Mouse (Mus musculus) midbrain, embryonic 11.5 days (tissue): ENCODE measurements around the gene Tenm3. TPM values are rescaled to one million over a fixed set of nuclear protein-coding genes. Genes with fewer than 3 reads are reported as not detected.
A peak's percentile ranks its signal among the peaks of the same experiment; 100 is the strongest.

Experiments used
- ATAC-seq: fragments of 200-750 bp; cut with Nextera tagmentation; 2 replicates; pipeline ENCODE4 v1.8.0; 2017; ENCODE audit warnings: moderate TSS enrichment, moderate library complexity; ENCODE audit not compliant: low FRiP score
- DNase-seq: peaks from one replicate; pipeline ENCODE4 v3.0.0; 2015; ENCODE audit warnings: low spot score; ENCODE audit errors: missing footprints
- H3K27ac ChIP-seq: fragments of 300-500 bp; sonication (generic); 2 replicates; pipeline ENCODE4 v1.5.1; 2014; ENCODE audit warnings: low read depth, low read length
- H3K27me3 ChIP-seq: fragments of 300-500 bp; sonication (generic); 2 replicates; pipeline ENCODE4 v1.6.1; 2014; ENCODE audit warnings: mild to moderate bottlenecking, low read length, moderate library complexity, mixed read lengths; ENCODE audit not compliant: control insufficient read depth, insufficient read depth
- H3K36me3 ChIP-seq: fragments of 300-500 bp; sonication (generic); 2 replicates; pipeline ENCODE4 v1.6.1; 2014; ENCODE audit warnings: mild to moderate bottlenecking, low read length, moderate library complexity, mixed read lengths; ENCODE audit not compliant: control insufficient read depth, insufficient read depth
- H3K4me1 ChIP-seq: fragments of 300-500 bp; sonication (generic); 2 replicates; pipeline ENCODE4 v1.6.1; 2014; ENCODE audit warnings: low read length; ENCODE audit not compliant: control insufficient read depth, insufficient read depth
- H3K4me2 ChIP-seq: fragments of 300-500 bp; sonication (generic); 2 replicates; pipeline ENCODE4 v1.6.1; 2014; ENCODE audit warnings: mild to moderate bottlenecking, moderate library complexity
- H3K4me3 ChIP-seq: fragments of 300-500 bp; sonication (generic); 2 replicates; pipeline ENCODE4 v1.5.1; 2014; ENCODE audit warnings: low read depth, low read length
- H3K9ac ChIP-seq: fragments of 300-500 bp; sonication (generic); 2 replicates; pipeline ENCODE4 v1.6.1; 2014; ENCODE audit warnings: low read length
- H3K9me3 ChIP-seq: fragments of 300-500 bp; sonication (generic); 2 replicates; pipeline ENCODE4 v1.6.1; 2016; ENCODE audit warnings: low read length; ENCODE audit not compliant: control insufficient read depth
- WGBS: fragments of 180-500 bp; shearing (Covaris S2); extraction: QIAGEN DNeasy Blood & Tissue Kit; methylation state at CpG from one replicate; pipeline ENCODE4 v1.1.7; 2014; 5-methylcytosine and 5-hydroxymethylcytosine counted together
- polyA plus RNA-seq: library from polyadenylated mRNA; unstranded; fragments of >200 nt; fragmentation: Nextera tagmentation; extraction: Ambion mirVana; gene quantifications from 2 replicates; pipeline ENCODE4 v1.2.1, GENCODE M21; 2014

The Tenm3 gene
- polyA plus RNA-seq, 1 experiment from 2014 or later = 39.6 TPM

DNA sequence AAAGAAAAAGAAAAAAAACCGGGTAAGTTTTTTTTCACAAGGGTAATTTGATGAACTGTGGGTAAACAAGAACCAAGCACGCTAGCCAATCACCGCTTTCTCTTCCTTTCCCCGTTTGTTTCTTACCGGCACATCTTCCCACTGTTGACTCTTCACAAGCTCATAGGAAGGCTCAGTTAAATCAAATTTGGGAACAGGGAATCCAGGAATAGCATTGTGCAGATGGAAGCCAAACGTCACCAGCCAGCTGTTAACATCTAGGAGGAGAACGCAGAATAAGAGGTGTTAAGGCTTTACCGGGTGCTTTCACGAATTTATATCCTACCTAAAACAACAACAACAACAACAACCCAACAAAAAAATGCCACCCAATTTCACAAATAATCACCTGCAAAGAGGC lies 611.9 kb downstream of the Tenm3 start:
- no peaks in the 10 kb centered on the region for H3K4me1 ChIP-seq
- DNase-seq (no peak), ATAC-seq (no peak)
- H3K9me3 ChIP-seq = no peaks in the 10 kb centered on the region; the same call in 1 of the 2 replicates
- H3K36me3 ChIP-seq = peaks cover 31% of the 10 kb centered on the region
- no peak overlapping the region for H3K4me2 ChIP-seq
- WGBS = 90% methylated on average over 9 of the region's 9 CpGs
- no peak overlapping the region for H3K4me3 ChIP-seq
- H3K9ac ChIP-seq = no peak overlapping the region
- H3K27me3 ChIP-seq = no peaks in the 10 kb centered on the region
- H3K27ac ChIP-seq = no peak overlapping the region

DNA sequence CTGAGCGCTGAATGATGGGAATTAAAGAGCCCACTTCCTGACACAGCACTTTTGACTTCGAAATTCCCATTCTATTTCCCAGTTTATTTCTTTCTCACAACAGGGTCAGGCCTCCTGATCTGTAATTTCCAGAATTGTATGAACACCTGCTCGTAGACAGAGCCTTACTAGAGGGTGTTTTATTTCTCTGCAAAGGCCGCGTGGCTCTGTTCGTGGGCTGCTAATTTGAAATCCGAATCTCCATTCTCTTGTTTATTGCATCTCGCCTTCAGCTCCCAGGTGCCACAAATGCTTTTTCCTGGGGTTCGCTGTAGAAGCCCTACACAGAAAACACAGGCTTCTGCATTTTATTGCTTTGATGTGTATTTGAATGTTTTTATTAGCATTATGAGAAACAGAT lies 612.4 kb downstream of the Tenm3 start:
- no peak for DNase-seq
- H3K9ac ChIP-seq = no peak overlapping the region
- H3K4me1 ChIP-seq = no peaks in the 10 kb centered on the region
- 88% methylated on average over 9 of the region's 9 CpGs for WGBS
- no peak for ATAC-seq
- H3K9me3 ChIP-seq = no peaks in the 10 kb centered on the region; the same call in 1 of the 2 replicates
- H3K36me3 ChIP-seq = peaks cover 31% of the 10 kb centered on the region
- H3K4me2 ChIP-seq = no peak overlapping the region
- H3K4me3 ChIP-seq = no peak overlapping the region
- no peaks in the 10 kb centered on the region for H3K27me3 ChIP-seq
- H3K27ac ChIP-seq = no peak overlapping the region

DNA sequence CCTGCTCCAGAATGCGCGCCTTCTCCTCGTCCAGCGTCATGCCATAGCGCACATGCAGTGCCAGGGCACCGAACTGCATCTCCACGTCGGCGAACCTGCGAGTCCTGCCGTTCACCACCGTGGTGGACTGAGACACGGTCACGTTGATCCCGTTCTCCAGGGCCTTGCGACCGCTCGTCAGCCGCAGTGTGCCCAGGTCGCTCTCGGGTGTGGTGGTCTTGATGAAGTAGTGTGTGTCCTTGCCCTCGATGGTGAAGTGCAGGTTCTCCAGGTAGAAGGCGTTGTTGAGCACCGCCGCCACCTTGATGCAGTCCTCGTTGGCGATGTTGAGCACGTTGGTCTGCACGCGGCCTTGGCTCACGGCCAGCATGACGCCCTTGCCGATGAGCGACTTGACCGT lies 615.1 kb downstream of the Tenm3 start:
- Histone ChIP-seq H3K4me1 (peaks cover 17% of the 10 kb centered on the region), H3K36me3 (peaks cover 12% of the 10 kb centered on the region), H3K9ac (no peak overlapping the region), H3K27me3 (no peaks in the 10 kb centered on the region), H3K4me3 (no peak overlapping the region), H3K27ac (no peak overlapping the region), H3K4me2 (no peak overlapping the region), H3K9me3 (no peaks in the 10 kb centered on the region; the same call in 1 of the 2 replicates)
- WGBS = 97% methylated on average over 35 of the region's 35 CpGs
- ATAC-seq = no peak
- no peak for DNase-seq

DNA sequence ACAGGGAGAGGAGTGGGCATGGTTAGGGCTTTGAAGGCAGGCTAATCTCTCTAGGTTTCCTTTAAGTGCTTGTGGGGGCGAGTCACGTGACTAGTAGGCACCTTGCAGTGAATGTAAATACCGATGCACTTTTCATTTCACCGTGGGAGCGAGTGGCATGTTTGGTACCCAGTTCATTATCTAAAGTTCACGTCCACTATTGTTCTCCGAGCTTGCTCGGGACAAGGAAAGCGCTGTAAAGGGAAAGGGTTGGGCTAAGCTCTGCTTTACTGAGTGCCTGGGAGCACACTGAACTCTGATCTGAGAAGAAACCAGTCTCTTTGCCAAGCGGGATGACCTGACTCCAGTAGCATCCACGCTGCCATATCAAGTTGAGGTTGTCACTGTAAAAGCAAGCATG lies 619.0 kb downstream of the Tenm3 start:
- Histone ChIP-seq H3K27me3 (no peaks in the 10 kb centered on the region; the same call in 1 of the 2 replicates), H3K27ac (peak overlapping the region; percentile 26; the same call in 1 of the 2 replicates), H3K9ac (no peak overlapping the region), H3K4me3 (no peak overlapping the region), H3K4me2 (peak overlapping the region; percentile 14; the same call in 1 of the 2 replicates), H3K36me3 (peaks cover 12% of the 10 kb centered on the region), H3K9me3 (no peaks in the 10 kb centered on the region; the same call in 1 of the 2 replicates), H3K4me1 (peaks cover 19% of the 10 kb centered on the region)
- 14% methylated on average over 11 of the region's 11 CpGs for WGBS
- DNase-seq = peak; percentile 91
- ATAC-seq = peak; percentile 33; the same call in 1 of the 2 replicates

DNA sequence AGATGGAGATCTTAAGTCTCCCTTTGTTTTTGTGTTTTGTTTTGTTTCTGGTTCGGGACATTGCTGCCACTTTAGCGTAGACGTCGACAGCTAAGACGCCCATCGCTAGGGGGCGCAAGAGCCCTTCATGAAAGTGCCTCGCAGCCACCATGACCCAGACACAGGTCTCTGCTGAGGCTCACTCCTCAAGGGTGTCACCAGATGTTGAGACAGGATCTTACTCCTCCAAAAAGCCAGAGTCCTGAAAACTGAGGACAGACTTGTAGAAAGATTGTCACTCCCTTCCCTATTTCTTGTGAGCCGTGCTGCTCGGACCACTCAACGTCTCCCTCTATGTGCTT lies 621.4 kb downstream of the Tenm3 start:
- WGBS = 15% methylated on average over 11 of the region's 11 CpGs
- no peak overlapping the region for H3K27ac ChIP-seq

DNA sequence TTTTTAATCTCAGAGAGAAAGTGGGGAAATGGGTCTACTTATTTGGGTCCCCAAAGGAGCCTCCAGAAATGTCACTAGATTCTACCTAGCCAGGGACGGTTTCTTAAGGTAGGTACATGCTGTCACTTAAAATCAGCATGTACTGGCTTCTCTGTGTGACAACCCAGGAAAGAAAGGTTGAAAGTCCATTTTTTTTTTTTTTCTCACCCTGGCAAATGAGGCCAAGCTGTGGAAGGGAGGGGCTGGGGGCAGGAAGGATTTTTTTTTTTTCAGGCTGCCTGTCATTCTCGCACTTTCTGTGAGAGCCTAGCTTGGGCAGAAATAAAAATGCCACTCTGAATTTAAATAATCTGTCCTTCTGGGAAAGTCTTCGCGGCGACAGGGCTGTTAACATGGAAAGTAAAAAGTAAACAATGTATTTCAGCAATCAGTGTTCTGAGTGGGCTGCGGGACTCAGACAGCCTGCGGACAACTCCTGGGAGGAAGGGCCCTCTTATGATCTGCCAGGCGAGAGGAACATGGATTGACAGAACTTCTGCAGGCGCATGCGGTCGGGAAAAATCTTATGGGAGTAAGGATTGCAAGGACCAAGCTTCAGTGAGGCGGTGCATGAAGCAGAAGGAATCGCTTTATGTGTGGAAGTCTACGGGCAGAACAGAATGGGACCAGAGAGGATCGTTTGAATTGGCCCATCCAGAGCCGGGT lies 621.9 kb downstream of the Tenm3 start:
- peaks cover 19% of the 10 kb centered on the region for H3K4me1 ChIP-seq
- 19% methylated on average over 16 of the region's 16 CpGs for WGBS
- peak overlapping the region; percentile 43 for H3K9ac ChIP-seq
- H3K9me3 ChIP-seq = no peaks in the 10 kb centered on the region
- H3K4me2 ChIP-seq = peak overlapping the region; percentile 36
- no peaks in the 10 kb centered on the region for H3K36me3 ChIP-seq
- no peaks in the 10 kb centered on the region; the same call in 1 of the 2 replicates for H3K27me3 ChIP-seq
- DNase-seq (no peak), ATAC-seq (no peak; the same call in 1 of the 2 replicates)
- H3K27ac ChIP-seq = no peak overlapping the region
- peak overlapping the region; percentile 9; the same call in 1 of the 2 replicates for H3K4me3 ChIP-seq

More for the DNA sequence above, 621.4 kb downstream of the Tenm3 start:
- H3K9ac ChIP-seq = peak overlapping the region; percentile 43
- DNase-seq = peak; percentile 99
- peaks cover 19% of the 10 kb centered on the region for H3K4me1 ChIP-seq
- peak overlapping the region; percentile 36 for H3K4me2 ChIP-seq
- ATAC-seq = peak; percentile 84
- no peaks in the 10 kb centered on the region for H3K36me3 ChIP-seq
- peak overlapping the region; percentile 9; the same call in 1 of the 2 replicates for H3K4me3 ChIP-seq
- no peaks in the 10 kb centered on the region; the same call in 1 of the 2 replicates for H3K27me3 ChIP-seq
- H3K9me3 ChIP-seq = no peaks in the 10 kb centered on the region

DNA sequence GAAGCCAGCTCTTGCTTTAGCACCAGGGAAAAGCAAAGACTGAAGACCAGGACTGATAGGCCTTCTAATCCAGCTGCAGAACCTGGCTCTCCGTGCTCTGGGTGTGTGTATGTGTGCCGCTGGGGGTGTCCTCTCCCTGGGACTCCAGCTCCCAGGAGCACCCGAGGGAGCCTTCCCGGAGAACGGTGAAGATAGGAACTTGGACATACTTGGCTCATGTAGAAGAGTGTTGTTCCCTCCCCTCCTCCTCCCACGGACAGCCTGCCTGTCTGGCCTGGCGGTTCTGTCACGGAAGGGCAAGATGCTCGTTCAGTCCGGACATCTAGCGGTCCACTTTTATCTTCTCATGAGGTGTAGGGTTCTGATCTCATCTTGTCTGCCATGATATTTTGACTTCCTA lies 622.4 kb downstream of the Tenm3 start:
- WGBS = 82% methylated on average over 11 of the region's 11 CpGs
- H3K4me2 ChIP-seq = no peak overlapping the region
- no peak overlapping the region for H3K27ac ChIP-seq

DNA sequence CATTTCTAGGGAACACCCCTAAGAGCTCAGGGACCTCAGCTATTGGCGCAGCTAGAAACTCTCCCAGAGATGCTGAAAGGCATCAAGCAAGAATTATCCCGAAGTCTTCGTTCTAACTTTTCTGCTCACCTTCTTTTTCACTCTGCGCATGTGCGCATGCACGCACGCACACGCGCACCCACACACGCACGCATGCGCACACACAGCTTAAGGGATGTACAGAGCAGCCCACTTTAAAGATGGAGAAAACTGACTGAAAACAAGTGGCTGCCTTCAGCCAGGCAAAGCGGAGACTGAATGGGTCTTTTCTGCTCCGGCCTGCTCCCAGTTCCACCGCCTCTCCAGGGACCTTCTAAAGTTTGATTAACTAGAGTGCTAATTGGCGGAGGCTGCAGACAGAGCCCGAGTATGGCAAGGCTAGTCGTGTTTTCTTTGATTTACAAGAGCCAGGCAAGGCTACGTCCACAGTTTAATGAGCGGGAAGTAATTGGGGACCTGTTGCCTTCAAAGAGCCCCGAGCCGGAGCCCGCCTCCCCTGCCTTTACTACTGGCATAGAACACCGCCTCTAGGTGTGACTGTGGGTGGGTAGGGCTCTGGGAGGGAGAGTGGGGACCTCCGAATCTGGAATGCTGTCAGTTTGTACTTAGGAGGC lies 623.1 kb downstream of the Tenm3 start:
- ATAC-seq = no peak
- Histone ChIP-seq H3K27ac (no peak overlapping the region), H3K27me3 (peaks cover 3% of the 10 kb centered on the region; the same call in 1 of the 2 replicates), H3K4me2 (no peak overlapping the region), H3K4me1 (peaks cover 19% of the 10 kb centered on the region), H3K4me3 (no peak overlapping the region), H3K36me3 (no peaks in the 10 kb centered on the region), H3K9me3 (no peaks in the 10 kb centered on the region), H3K9ac (no peak overlapping the region)
- DNase-seq = no peak
- WGBS = 85% methylated on average over 25 of the region's 25 CpGs

More for the DNA sequence above, 622.4 kb downstream of the Tenm3 start:
- ATAC-seq (no peak), DNase-seq (no peak)
- Histone ChIP-seq H3K4me1 (peaks cover 19% of the 10 kb centered on the region), H3K9me3 (no peaks in the 10 kb centered on the region), H3K36me3 (no peaks in the 10 kb centered on the region), H3K9ac (no peak overlapping the region), H3K4me3 (no peak overlapping the region), H3K27me3 (no peaks in the 10 kb centered on the region; the same call in 1 of the 2 replicates)

DNA sequence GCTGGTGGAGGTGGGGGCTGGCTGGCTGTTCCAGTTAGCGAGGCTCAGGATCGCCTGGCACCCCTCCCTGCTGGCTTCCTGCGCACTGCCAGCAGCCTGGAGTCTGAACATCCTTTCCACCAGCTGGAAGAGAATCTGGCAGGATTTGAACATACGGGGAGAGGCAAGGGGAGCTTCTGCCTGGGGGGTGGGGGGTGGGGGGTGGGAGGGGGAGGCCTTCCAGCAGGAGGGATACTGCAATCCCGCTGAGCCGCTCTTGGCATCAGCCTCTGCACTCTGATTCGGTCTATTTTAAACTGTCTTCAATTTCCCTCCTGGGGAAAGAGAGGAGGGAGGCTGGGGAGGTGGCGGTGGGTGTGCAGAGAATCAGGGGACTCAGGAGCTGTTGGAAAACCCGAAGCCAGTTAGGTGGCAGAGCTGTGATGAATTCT lies 628.7 kb downstream of the Tenm3 start:
- Histone ChIP-seq H3K27me3 (peaks cover 4% of the 10 kb centered on the region; the same call in 1 of the 2 replicates), H3K4me1 (peaks cover 8% of the 10 kb centered on the region; the same call in 1 of the 2 replicates), H3K4me2 (no peak overlapping the region), H3K4me3 (no peak overlapping the region), H3K9ac (no peak overlapping the region), H3K27ac (no peak overlapping the region), H3K9me3 (no peaks in the 10 kb centered on the region), H3K36me3 (no peaks in the 10 kb centered on the region)
- ATAC-seq (no peak), DNase-seq (no peak)
- WGBS = 22% methylated on average over 9 of the region's 9 CpGs
